Mouse (Mus musculus) heart, adult 2 months (tissue): ENCODE results near the gene Slc9a6. TPM values are rescaled to one million over a fixed set of nuclear protein-coding genes. Genes with fewer than 3 reads are reported as not detected.

Experiments used
- DNase-seq, 2 experiments: peaks; one replicate each; pipeline ENCODE4 v3.0.0; 2021
- H3K27ac ChIP-seq: fragments of 200-600 bp; 2 replicates; pipeline ENCODE4 v1.8.1; 2022
- H3K27me3 ChIP-seq: fragments of 200-500 bp; 2 replicates; pipeline ENCODE4 v1.6.1; 2012; ENCODE audit warnings: mild to moderate bottlenecking, low read length, inconsistent platforms, mixed read lengths; ENCODE audit not compliant: control insufficient read depth, insufficient read depth
- H3K36me3 ChIP-seq: fragments of 200-500 bp; 2 replicates; pipeline ENCODE4 v1.6.1; 2012; ENCODE audit warnings: low read length, inconsistent platforms; ENCODE audit not compliant: control insufficient read depth, insufficient read depth
- H3K4me1 ChIP-seq: fragments of 200-500 bp; 2 replicates; pipeline ENCODE4 v1.6.1; 2011; ENCODE audit warnings: low read length; ENCODE audit not compliant: control insufficient read depth, insufficient read depth
- H3K4me3 ChIP-seq: fragments of 200-600 bp; 2 replicates; pipeline ENCODE4 v1.8.1; 2022
- H3K79me2 ChIP-seq: fragments of 200-500 bp; replicated peaks from 2 replicates; pipeline ENCODE4 v1.6.1; 2012; ENCODE audit warnings: mild to moderate bottlenecking, inconsistent platforms, low read length, moderate library complexity, mixed read lengths; ENCODE audit not compliant: control insufficient read depth, insufficient read depth
- H3K9ac ChIP-seq: fragments of 200-500 bp; 2 replicates; pipeline ENCODE4 v1.6.1; 2012; ENCODE audit warnings: low read depth, mild to moderate bottlenecking, control low read depth, inconsistent platforms, low read length, mixed read lengths
- CTCF ChIP-seq: fragments of 200-600 bp; IDR thresholded peaks from 2 replicates; pipeline ENCODE4 v1.8.1; 2022; ENCODE audit warnings: antibody characterized with exemption, mild to moderate bottlenecking, moderate library complexity
- EP300 ChIP-seq: fragments of 200-500 bp; IDR thresholded peaks from 2 replicates; pipeline ENCODE4 v1.6.1; 2011; ENCODE audit warnings: low read depth, low read length, control low read depth; ENCODE audit not compliant: insufficient read depth
- POLR2A ChIP-seq: fragments of 200-500 bp; IDR thresholded peaks from 2 replicates; pipeline ENCODE4 v1.6.1; 2011; ENCODE audit warnings: mild to moderate bottlenecking, low read depth, low read length, control low read depth; ENCODE audit not compliant: insufficient read depth
- WGBS: fragments of 180-500 bp; shearing (Covaris S2); methylation state at CpG from one replicate; pipeline ENCODE4 v1.1.7; 2018; 5-methylcytosine and 5-hydroxymethylcytosine counted together
- intact Hi-C: fragments of 180-260 bp; cut with DNase I; formaldehyde crosslinking; loops from one replicate; pipeline ENCODE4 v1.15.1; 2025
- polyA plus RNA-seq: library from polyadenylated mRNA; depleted of rRNA; stranded (reverse); fragments of >200 nt; gene quantifications from 2 replicates; pipeline ENCODE4 v1.2.3, GENCODE M21; 2012
- total RNA-seq, 2 experiments: library from RNA; stranded (reverse); gene quantifications; 2 replicates each; pipeline ENCODE4 v1.2.3; 2021

Slc9a6 gene
- total and polyA plus RNA-seq, 3 experiments: 12.6 to 22.4 (median 22.2) TPM

DNA sequence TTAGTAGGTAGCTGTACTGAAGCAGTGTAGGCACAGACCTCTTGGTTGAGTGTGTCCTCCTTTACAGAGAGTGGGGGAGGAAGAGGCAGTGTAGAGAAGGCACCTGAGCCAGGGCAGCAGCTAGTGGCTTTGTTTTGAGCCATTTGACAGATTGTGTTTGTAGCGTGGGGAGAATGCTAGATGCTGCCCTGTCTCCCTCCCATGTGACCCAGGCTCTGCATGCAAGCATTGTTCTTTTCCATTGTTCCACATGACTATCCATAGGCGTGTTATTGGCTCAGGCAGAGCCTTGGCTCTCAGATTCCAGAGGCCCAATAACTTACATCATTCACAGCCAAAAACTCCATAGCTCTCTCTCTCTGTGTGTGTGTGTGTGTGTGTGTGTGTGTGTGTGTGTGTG, 49.7 kb downstream of the Slc9a6 start:
- intact Hi-C loops: no loop called here
- Histone ChIP-seq H3K9ac (no peak overlapping the region), H3K4me3 (no peak overlapping the region), H3K36me3 (no peaks in the 10 kb centered on the region), H3K27ac (no peak overlapping the region), H3K79me2 (no peaks in the 10 kb centered on the region), H3K4me1 (no peaks in the 10 kb centered on the region), H3K27me3 (no peaks in the 10 kb centered on the region)
- no peak for DNase-seq
- WGBS: 53% methylated on average over 2 of the region's 2 CpGs
- TF ChIP-seq POLR2A: no peak
- no peak for TF ChIP-seq CTCF
- no peak for TF ChIP-seq EP300

DNA sequence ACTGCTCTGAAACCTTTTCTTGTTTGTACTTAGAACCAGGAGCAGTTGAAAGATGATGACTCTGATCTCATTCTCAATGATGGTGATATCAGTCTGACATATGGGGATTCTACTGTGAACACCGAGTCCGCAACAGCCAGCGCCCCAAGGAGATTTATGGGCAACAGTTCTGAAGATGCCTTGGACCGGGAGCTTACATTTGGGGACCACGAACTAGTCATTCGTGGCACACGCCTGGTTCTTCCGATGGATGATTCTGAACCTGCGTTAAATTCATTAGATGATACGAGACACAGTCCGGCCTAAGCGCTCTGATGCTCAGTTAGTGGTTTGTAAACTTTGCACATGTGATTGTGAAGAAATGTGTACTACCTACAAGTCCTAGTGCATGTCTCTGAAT, 51.6 kb downstream of the Slc9a6 start:
- H3K36me3 ChIP-seq: no peaks in the 10 kb centered on the region
- no peak overlapping the region for H3K27ac ChIP-seq
- no peaks in the 10 kb centered on the region for H3K79me2 ChIP-seq
- TF ChIP-seq EP300: no peak
- TF ChIP-seq POLR2A: no peak
- TF ChIP-seq CTCF: no peak
- H3K9ac ChIP-seq: no peak overlapping the region
- no peak for DNase-seq
- intact Hi-C loops: no loop called here
- H3K4me3 ChIP-seq: no peak overlapping the region
- 94% methylated on average over 12 of the region's 12 CpGs for WGBS
- H3K4me1 ChIP-seq: no peaks in the 10 kb centered on the region; the same call in 1 of the 2 replicates
- no peaks in the 10 kb centered on the region for H3K27me3 ChIP-seq

DNA sequence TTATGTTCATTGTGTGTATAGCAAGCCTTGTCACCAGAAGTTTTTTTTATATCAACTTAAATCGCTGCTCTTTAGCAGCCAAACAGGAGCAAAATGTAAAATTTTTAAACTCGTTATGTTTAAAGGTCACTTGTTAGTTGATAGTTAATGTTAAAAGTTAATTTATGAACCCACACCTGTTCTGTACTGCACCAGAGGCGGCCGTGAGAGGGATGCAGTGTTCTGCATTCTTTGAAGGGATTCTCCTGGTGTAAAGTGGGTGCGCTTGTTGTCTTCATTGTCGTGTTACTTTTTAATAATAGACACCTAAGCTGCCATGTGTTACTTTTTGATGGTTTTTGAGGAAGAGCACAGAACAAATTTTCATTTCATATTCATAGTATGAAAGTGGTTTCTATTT, 52.8 kb downstream of the Slc9a6 start:
- no peak for DNase-seq
- H3K36me3 ChIP-seq: no peaks in the 10 kb centered on the region
- no peak overlapping the region for H3K27ac ChIP-seq
- WGBS: 84% methylated on average over 6 of the region's 6 CpGs
- no peak for TF ChIP-seq CTCF
- no peak for TF ChIP-seq POLR2A
- no peak for TF ChIP-seq EP300
- no peaks in the 10 kb centered on the region for H3K79me2 ChIP-seq
- no peak overlapping the region for H3K9ac ChIP-seq
- no peaks in the 10 kb centered on the region; the same call in 1 of the 2 replicates for H3K4me1 ChIP-seq
- no peak overlapping the region for H3K4me3 ChIP-seq
- no peaks in the 10 kb centered on the region for H3K27me3 ChIP-seq
- intact Hi-C loops: no loop called here

DNA sequence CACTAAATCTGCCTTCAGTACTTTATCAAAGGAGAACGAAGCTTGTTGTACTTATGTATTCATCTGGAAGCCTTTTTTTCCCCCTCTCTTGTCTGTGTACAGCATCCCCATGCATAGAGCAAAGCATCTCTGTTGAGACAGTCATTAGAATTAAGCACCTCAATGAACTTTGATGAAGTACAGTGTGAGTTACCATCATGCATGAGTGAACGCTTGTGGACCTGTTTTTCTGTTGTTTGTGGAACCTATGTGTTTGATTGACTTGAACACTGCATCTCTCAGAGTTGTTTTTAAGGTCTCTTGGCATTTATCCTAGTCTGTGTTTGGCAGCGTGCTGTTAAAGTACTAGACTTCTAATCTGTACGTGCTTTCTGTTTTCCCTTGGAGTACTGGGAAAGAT, 53.8 kb downstream of the Slc9a6 start:
- WGBS: 47% methylated on average over 4 of the region's 4 CpGs
- TF ChIP-seq EP300: no peak
- no peak for TF ChIP-seq POLR2A
- TF ChIP-seq CTCF: no peak

DNA sequence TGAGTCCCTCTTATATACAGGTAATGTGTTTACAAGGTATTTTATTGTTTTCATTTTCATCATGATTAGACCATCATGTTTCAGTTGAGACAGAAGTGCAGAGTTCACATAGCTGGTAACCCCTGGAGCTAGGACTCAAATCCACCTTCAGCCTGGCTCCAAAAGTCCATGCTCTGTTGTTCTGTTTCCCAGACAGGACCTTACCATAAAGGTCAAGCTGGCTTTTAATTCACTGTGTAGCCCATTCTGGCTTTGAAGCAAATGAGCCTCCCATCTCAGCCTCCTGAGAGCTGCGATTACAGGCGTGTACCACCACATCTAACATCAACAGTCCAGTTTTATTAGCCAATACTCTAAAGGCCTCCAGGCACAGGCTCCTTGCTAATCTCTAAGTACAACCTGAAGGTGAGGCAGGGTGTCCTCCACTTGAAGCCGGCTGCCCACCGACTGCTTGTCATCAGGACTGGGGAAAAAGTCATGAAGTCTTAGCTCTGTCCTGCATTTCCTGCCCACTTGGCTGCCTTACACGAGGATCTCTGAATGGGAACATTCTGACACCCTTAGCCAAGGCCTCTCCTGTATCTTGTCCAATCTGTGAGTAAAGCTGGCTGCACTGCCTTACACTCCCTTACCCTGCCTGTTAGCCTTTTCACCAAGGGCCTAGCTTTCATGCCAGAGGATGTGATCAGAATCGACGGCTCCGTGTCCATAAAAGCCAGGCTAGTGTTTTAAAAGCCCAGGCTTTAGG, 55.8 kb downstream of the Slc9a6 start:
- no peak overlapping the region for H3K9ac ChIP-seq
- intact Hi-C loops: no loop called here
- WGBS: 62% methylated on average over 8 of the region's 8 CpGs
- no peaks in the 10 kb centered on the region for H3K79me2 ChIP-seq
- no peaks in the 10 kb centered on the region; the same call in 1 of the 2 replicates for H3K4me1 ChIP-seq
- H3K27ac ChIP-seq: no peak overlapping the region
- H3K4me3 ChIP-seq: no peak overlapping the region
- no peaks in the 10 kb centered on the region for H3K27me3 ChIP-seq
- TF ChIP-seq CTCF: no peak
- no peaks in the 10 kb centered on the region for H3K36me3 ChIP-seq
- peak in 1 of 2 experiments; percentile 25 for DNase-seq

More for the DNA sequence above, 53.8 kb downstream of the Slc9a6 start:
- Histone ChIP-seq H3K27me3 (no peaks in the 10 kb centered on the region), H3K36me3 (no peaks in the 10 kb centered on the region), H3K4me3 (no peak overlapping the region), H3K9ac (no peak overlapping the region), H3K79me2 (no peaks in the 10 kb centered on the region), H3K27ac (no peak overlapping the region), H3K4me1 (no peaks in the 10 kb centered on the region; the same call in 1 of the 2 replicates)
- DNase-seq: no peak
- intact Hi-C loops: no loop called here

DNA sequence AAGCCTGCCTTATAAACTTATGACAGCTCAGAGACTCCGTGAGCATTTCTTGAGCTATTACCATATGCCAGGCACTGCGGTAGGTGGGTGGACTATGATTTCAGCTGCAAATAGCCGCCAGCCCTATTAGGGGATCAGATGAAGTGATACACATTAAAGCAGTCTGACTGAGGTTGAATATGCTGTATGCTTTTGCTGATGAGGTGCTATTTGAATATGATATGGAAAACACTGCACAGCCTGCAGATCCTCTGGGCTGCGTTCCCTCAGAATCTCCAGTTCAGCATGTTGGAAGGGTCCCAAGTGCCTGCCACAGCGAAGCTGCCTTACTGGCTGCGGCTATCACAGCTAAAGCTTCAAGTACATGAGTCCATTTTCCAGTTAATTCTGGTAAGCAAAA, 57.7 kb downstream of the Slc9a6 start:
- WGBS: 65% methylated on average over 6 of the region's 6 CpGs
- Histone ChIP-seq H3K4me1 (no peaks in the 10 kb centered on the region; the same call in none of the 2 replicates), H3K79me2 (no peaks in the 10 kb centered on the region), H3K9ac (no peak overlapping the region), H3K36me3 (no peaks in the 10 kb centered on the region), H3K27me3 (no peaks in the 10 kb centered on the region), H3K27ac (no peak overlapping the region), H3K4me3 (no peak overlapping the region)
- peak in 1 of 2 experiments; percentile 32 for DNase-seq
- TF ChIP-seq POLR2A: no peak
- TF ChIP-seq CTCF: no peak
- TF ChIP-seq EP300: no peak
- intact Hi-C loops: no loop called here
